Mouse (Mus musculus): ENCODE data around the gene Gtpbp4.

Gtpbp4 gene

GRCm38 (mm10) chr13:8967742-8968141 is 28.1 kb downstream of the Gtpbp4 start:
- WGBS, result 89% methylated on average over 8 of the region's 8 CpGs

DNA sequence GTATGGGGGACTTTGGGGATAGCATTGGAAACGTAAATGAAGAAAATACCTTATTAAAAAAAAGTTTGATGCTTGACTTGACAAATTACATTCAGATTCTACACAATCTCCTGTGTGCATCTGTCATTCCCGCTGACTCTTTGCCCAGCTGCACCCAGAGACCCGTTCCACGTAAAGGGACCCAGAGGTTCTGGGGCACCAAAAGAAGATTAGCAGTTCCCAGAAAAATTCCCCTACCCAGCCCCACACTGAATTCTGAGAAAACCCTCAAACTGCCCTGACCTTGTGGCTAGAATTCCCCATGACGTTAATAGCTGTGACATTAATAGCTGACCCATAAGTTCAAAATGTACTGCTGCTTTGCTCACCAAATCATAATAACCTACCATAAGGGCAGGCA is 30.7 kb downstream of the Gtpbp4 start:
- 92% methylated on average over 5 of the region's 5 CpGs for WGBS

DNA sequence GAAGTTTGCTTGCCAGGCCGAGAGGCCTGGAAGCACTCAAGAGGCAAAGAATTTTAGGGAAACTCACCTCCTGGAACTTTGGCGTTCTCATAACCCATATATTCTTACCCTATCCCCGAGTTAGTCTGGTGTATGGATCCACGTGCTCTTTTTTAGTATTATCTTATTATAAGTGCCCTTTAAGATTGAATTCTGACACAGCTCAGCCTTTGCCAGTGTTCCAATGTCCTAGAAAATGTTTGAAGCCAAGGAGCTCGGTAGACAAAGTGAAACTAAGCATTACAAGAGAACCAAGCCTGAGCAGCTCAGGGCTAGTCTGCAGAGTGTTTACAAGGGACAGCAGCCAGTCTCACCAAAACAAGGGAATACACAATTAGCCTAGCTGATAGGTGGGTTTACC is 33.6 kb downstream of the Gtpbp4 start:
- WGBS, result 59% methylated on average over 5 of the region's 5 CpGs

DNA sequence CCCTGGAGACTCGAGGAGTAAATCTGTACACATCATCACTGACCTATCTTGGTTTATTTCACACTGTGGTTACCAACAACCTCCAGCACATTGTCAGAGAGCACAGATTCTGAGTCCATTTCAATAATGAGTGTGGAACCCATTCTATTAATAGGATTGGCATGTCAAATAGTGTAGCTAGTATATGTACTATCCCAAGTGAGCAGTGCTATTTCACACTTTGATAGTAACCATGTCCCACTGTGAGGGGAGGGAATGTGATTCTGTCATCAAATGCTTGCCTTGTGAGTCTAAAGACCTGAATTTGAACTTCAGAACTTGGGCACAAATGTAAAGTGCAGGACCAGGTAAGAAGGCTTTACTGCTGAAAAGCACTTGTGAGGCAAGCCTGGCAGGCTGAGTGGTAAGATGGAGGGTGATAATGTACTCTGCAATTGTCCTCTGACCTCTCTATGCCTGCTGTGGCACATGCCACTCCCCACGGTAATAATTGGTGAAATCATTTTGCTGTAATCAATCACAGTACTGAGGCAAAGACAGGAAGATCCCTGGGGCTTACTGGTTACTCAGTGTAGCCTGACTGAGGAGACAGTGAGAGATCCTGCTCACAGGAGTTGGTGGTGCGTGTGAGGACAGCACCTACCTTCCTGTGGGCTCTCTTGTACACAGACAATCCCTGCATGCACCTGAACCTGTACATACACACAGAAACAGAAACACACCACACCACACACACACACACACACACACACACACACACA is 34.6 kb downstream of the Gtpbp4 start:
- 76% methylated on average over 3 of the region's 3 CpGs for WGBS

- 73% methylated on average over 5 of the region's 6 CpGs for WGBS
Measured at GRCm38 (mm10) chr13:8959554-8959953, 36.3 kb downstream of the Gtpbp4 start.

DNA sequence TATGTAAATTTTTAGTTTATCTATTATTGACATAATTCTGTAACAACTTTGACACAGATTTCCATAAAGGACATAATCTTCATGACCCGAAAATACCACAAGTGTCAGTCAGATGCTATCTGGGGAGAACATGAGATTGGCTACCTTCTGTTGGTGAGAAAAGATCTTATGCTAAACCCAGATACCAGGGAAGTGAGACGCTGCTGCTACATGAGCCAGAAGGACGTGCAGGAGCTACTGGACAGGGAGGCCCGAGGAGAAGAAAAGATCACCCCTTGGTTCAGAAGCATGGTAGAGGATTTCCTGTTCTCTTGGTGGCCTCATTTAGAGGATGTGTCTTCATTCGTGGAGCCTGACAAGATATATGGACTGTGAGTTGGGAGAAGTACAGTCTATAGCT is 36.8 kb downstream of the Gtpbp4 start:
- WGBS, result 82% methylated on average over 1 of the region's 5 CpGs

DNA sequence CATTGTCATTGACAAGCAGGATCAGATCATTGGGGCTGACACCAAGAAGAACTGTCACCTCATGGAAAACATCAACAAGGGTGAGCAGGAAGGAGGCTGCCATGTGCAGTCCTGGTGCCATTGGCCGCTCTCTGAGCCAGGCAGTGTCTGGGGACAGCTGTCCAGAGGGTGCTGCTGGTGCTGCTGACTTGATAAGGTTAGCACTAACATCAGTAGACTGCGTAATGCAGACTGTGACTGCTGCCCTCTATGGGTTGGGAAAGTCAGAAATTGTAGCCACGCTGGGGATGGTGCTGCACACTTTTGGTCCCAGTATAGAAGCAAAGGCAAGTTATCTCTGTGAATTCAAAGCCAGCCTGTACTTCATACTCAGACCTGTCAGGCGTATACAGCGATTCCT is 39.0 kb downstream of the Gtpbp4 start:
- WGBS, result no CpG with 5 or more reads among the region's 5 CpGs

DNA sequence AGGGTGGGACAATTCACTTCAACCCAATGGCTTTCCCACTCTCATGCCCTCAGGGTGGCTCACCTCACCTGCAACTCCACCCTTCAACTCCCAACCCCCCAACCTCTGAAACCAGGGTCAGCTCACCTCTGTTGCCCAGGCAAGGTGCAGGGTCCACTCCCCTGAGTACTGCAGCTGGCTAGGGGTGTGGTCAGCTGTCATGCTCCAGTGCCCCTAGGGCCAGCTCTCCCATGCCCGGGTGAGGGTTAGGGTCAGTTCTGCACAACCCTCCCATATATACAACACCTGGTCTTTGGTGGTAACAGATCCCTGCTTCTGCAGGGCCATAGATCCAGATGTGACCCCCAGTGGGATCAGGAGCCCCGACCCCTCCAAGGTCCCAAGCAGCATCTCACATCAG is 40.8 kb downstream of the Gtpbp4 start:
- WGBS, result 97% methylated on average over 2 of the region's 2 CpGs

DNA sequence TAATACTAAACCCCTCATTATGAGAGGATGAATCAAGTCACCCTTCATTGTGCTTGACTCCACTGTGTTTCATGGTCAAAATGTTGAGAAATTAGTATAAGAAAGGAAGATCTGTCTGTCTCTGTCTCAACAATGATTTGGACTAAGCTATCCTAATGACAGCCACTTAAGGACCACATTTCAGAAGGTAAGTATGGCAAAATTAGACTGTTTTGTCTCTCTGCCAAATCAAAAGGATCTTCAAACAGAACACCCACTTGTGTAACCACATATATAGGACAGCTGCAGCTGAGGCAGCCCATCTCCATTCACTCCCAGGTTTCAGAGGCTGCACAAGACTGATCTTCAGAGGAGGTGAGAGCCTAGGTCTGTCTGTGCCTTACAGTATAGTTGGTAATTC is 43.3 kb downstream of the Gtpbp4 start, which contains the start of gene Idi2:
Gene Idi2, plus strand, starts transcription at position 301 of the 400 bp plus-strand sequence.

DNA sequence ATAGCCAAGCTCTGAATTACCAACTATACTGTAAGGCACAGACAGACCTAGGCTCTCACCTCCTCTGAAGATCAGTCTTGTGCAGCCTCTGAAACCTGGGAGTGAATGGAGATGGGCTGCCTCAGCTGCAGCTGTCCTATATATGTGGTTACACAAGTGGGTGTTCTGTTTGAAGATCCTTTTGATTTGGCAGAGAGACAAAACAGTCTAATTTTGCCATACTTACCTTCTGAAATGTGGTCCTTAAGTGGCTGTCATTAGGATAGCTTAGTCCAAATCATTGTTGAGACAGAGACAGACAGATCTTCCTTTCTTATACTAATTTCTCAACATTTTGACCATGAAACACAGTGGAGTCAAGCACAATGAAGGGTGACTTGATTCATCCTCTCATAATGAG is 47.8 kb downstream of the Gtpbp4 start, which contains the start of gene Gm9745:
Gene Gm9745, minus strand, starts transcription at position 101 of the 400 bp plus-strand sequence.

DNA sequence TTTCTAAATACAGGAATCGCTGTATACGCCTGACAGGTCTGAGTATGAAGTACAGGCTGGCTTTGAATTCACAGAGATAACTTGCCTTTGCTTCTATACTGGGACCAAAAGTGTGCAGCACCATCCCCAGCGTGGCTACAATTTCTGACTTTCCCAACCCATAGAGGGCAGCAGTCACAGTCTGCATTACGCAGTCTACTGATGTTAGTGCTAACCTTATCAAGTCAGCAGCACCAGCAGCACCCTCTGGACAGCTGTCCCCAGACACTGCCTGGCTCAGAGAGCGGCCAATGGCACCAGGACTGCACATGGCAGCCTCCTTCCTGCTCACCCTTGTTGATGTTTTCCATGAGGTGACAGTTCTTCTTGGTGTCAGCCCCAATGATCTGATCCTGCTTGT is 52.1 kb downstream of the Gtpbp4 start:
- no CpG with 5 or more reads among the region's 5 CpGs for WGBS

DNA sequence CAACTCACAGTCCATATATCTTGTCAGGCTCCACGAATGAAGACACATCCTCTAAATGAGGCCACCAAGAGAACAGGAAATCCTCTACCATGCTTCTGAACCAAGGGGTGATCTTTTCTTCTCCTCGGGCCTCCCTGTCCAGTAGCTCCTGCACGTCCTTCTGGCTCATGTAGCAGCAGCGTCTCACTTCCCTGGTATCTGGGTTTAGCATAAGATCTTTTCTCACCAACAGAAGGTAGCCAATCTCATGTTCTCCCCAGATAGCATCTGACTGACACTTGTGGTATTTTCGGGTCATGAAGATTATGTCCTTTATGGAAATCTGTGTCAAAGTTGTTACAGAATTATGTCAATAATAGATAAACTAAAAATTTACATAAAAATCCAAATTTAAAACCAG is 54.2 kb downstream of the Gtpbp4 start:
- 67% methylated on average over 1 of the region's 5 CpGs for WGBS

GRCm38 (mm10) chr13:8941110-8941509 is 54.8 kb downstream of the Gtpbp4 start:
- 82% methylated on average over 4 of the region's 4 CpGs for WGBS

DNA sequence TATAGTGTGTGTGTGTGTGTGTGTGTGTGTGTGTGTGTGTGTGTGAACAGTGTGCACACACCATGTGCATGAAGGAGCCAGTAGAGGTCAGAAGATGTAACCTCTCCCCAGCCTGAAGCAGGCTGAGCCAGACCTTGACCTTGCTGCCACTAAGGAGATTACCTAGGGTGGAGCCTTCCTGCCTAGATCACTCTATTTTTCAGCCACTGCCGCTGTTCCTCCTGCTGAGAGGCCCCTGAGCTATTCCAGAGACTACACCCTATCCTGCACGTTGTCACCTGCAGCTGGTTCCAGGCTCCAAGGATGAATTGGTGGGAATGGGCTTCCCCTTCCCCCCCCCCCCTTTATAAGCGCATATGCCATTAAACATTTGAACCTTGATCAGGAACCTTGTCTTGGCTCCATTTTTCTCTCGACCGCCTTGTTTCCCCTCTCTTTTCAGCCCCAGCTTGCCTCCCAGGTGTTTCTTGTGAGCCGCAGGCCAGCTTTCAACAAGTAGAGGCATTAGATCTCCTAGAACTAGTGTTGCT is 58.2 kb downstream of the Gtpbp4 start:
- 88% methylated on average over 6 of the region's 6 CpGs for WGBS

GRCm38 (mm10) chr13:8933499-8933898 is 62.4 kb downstream of the Gtpbp4 start:
- WGBS, result 77% methylated on average over 2 of the region's 2 CpGs
